ENCODE assay signal across 18 mouse cellular contexts in the genomic region with DNA sequence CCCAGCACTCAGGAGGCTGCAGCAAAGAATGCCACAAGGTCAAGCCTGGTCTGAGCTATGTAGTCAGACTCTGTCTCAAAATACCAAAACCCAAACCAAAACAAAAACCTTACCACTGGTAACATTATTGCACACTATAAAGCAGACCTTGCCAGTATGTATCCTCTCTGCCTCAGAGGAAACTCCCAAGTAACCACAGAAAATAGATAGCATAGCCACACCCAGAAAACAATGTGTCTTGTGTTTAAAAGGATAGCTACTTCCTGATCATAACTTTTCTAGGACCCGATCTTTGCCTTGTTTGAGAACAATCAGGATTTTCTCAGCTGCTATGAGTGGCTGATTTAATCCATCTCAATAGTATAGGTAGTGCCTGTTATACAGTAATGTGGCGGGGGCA. TPM values are rescaled to one million over a fixed set of nuclear protein-coding genes. Genes with fewer than 3 reads are reported as not detected.
DNase-seq lines count a peak whose midpoint lies in the region; ATAC-seq lines count a peak whose summit lies in the region.
"Had no signal": no experiment of that assay in that cellular context is flagged by ENCODE, and none has a peak within 500 bp of the region (broad histone marks: within the 10 kb centered on the region; RNA-seq: fewer than 3 reads in every experiment).

No protein-coding gene starts in this region.

- peaks cover 47% of the 10 kb centered on the region for H3K27me3 ChIP-seq in megakaryocyte, embryonic 14.5 days (replicated peaks)
- no peaks in the 10 kb centered on the region for H3K27me3 ChIP-seq in intestine, embryonic 16.5 days (replicated peaks; ENCODE audit: control insufficient read depth, insufficient read depth, low read length)
- H3K27me3 ChIP-seq in stomach, embryonic 16.5 days (ENCODE audit: control insufficient read depth, insufficient read depth, low read length): no peaks in the 10 kb centered on the region

- H3K9ac ChIP-seq in intestine, embryonic 16.5 days (ENCODE audit: low read depth, low read length): no peak overlapping the region
- H3K9ac ChIP-seq in stomach, embryonic 16.5 days (ENCODE audit: low read length): no peak overlapping the region
- H3K9ac ChIP-seq: limb, embryonic 12.5 days; liver, embryonic 14.5 days had no signal

- peaks cover 33% of the 10 kb centered on the region for H3K4me1 ChIP-seq in megakaryocyte, embryonic 14.5 days
- H3K4me1 ChIP-seq in intestine, embryonic 16.5 days (ENCODE audit: control insufficient read depth, insufficient read depth, low read length): peaks cover 17% of the 10 kb centered on the region
- peaks cover 14% of the 10 kb centered on the region; the same call in 1 of the 2 replicates for H3K4me1 ChIP-seq in stomach, embryonic 16.5 days (ENCODE audit: control insufficient read depth, insufficient read depth, low read length)

- H3K27ac ChIP-seq in intestine, embryonic 16.5 days (ENCODE audit: low read length): peak overlapping the region; percentile 69
- H3K27ac ChIP-seq in stomach, embryonic 16.5 days (ENCODE audit: low read length): peak overlapping the region; percentile 90
- H3K27ac ChIP-seq: embryonic facial prominence, embryonic 10.5 days; heart, embryonic 10.5 days; hindbrain, postnatal 0 days; limb, embryonic 12.5 days; liver, embryonic 14.5 days had no signal

- peak; percentile 51 for DNase-seq in T-cell, adult 2 months (ENCODE audit: low spot score)
- no peak for DNase-seq in ovary, postnatal 10 days (ENCODE audit: low spot score)
- no peak for DNase-seq in frontal cortex, adult 2 months (ENCODE audit: extremely low spot score in 1 of 2, low spot score in 1 of 2)
- DNase-seq: adrenal gland, adult 8-10 months; cerebellum, adult 11 months; cerebellum, postnatal 36 days; gastrocnemius, postnatal 14 days; thymus, adult 18-20 months had no signal

- H3K36me3 ChIP-seq in megakaryocyte, embryonic 14.5 days (replicated peaks; ENCODE audit: low read length): no peaks in the 10 kb centered on the region
- no peaks in the 10 kb centered on the region for H3K36me3 ChIP-seq in intestine, embryonic 16.5 days (ENCODE audit: control insufficient read depth, insufficient read depth, low read length)
- H3K36me3 ChIP-seq in stomach, embryonic 16.5 days (ENCODE audit: control insufficient read depth, insufficient read depth, low read length): no peaks in the 10 kb centered on the region
- H3K36me3 ChIP-seq: embryonic facial prominence, embryonic 10.5 days; heart, embryonic 10.5 days; limb, embryonic 12.5 days had no signal

- no peak for ATAC-seq in megakaryocyte, adult 5-6 weeks (ENCODE audit: poor library complexity, severe bottlenecking)
- no peak; the same call in 1 of the 2 replicates for ATAC-seq in intestine, embryonic 16.5 days
- no peak for ATAC-seq in stomach, embryonic 16.5 days (ENCODE audit: insufficient read depth, low FRiP score)
- ATAC-seq in erythroblast, adult 5-6 weeks (replicated peaks; ENCODE audit: low FRiP score, poor library complexity, severe bottlenecking): no peak
- ATAC-seq: hindbrain, postnatal 0 days had no signal

- H3K4me2 ChIP-seq in intestine, embryonic 16.5 days (ENCODE audit: low read depth, low read length): no peak overlapping the region
- no peak overlapping the region for H3K4me2 ChIP-seq in stomach, embryonic 16.5 days (ENCODE audit: low read depth, low read length)
- H3K4me2 ChIP-seq: limb, embryonic 12.5 days had no signal

- H3K9me3 ChIP-seq in megakaryocyte, embryonic 14.5 days: no peaks in the 10 kb centered on the region
- no peaks in the 10 kb centered on the region for H3K9me3 ChIP-seq in intestine, embryonic 16.5 days (ENCODE audit: control insufficient read depth, low read length)
- H3K9me3 ChIP-seq in stomach, embryonic 16.5 days (replicated peaks; ENCODE audit: control insufficient read depth, low read length): no peaks in the 10 kb centered on the region
- H3K9me3 ChIP-seq: embryonic facial prominence, embryonic 10.5 days; heart, embryonic 10.5 days; limb, embryonic 12.5 days had no signal

- peak overlapping the region; percentile 1 for H3K4me3 ChIP-seq in megakaryocyte, embryonic 14.5 days (replicated peaks)
- no peak overlapping the region for H3K4me3 ChIP-seq in intestine, embryonic 16.5 days (ENCODE audit: low read length)
- H3K4me3 ChIP-seq in stomach, embryonic 16.5 days (replicated peaks; ENCODE audit: low read length): no peak overlapping the region
- H3K4me3 ChIP-seq: embryonic facial prominence, embryonic 10.5 days; heart, embryonic 10.5 days; limb, embryonic 12.5 days had no signal

- WGBS in intestine, embryonic 16.5 days: 58% methylated on average over 2 of the region's 2 CpGs
- WGBS in stomach, embryonic 16.5 days: 63% methylated on average over 2 of the region's 2 CpGs

RNA-seq across cellular contexts. Expression of a gene that starts 4.3 kb away (rescaled TPM):
- not detected in 2 replicates for polyA plus RNA-seq in megakaryocyte, embryonic 14.5 days (2012; ENCODE audit: insufficient read depth, low replicate concordance)
- 0.11 TPM in 1 of 2 replicates, not detected in the other for total RNA-seq in megakaryocyte, adult 5-6 weeks (2015)
- 0.15 TPM in 1 of 2 replicates, not detected in the other for total RNA-seq in megakaryocyte, adult 5-6 weeks (2017)
- 1.7 TPM in 2 replicates for polyA plus RNA-seq in intestine, embryonic 16.5 days (2015; fragmentation: Nextera tagmentation; extraction: Ambion mirVana)
- 0.37 and 0.94 TPM in 2 replicates for polyA plus RNA-seq in stomach, embryonic 16.5 days (2015; fragmentation: Nextera tagmentation; extraction: Ambion mirVana)
- total RNA-seq in erythroblast, adult 5-6 weeks (2015; ENCODE audit: low replicate concordance): not detected in 2 replicates
- total RNA-seq in erythroblast, adult 5-6 weeks (2017; ENCODE audit: low replicate concordance): not detected in 2 replicates
- polyA plus RNA-seq in frontal cortex, adult 2 months (2012; rRNA removed): 1.0 and 2.2 TPM in 2 replicates
- polyA plus RNA-seq: heart, embryonic 10.5 days; liver, embryonic 14.5 days had no signal
